Mouse (Mus musculus) forebrain, embryonic 10.5 days (tissue): Measurements from ENCODE around the gene Tpmt. TPM values are rescaled to one million over a fixed set of nuclear protein-coding genes. Genes with fewer than 3 reads are reported as not detected.

Experiments used
- DNase-seq: peaks from one replicate; pipeline ENCODE4 v3.0.0-alpha.2; 2017; ENCODE audit warnings: low spot score; ENCODE audit errors: extremely low spot score
- H3K27ac ChIP-seq: fragments of 300-500 bp; sonication (generic); 2 replicates; pipeline ENCODE4 v1.5.1; 2016; ENCODE audit warnings: mild to moderate bottlenecking
- H3K27me3 ChIP-seq: fragments of 300-500 bp; sonication (generic); 2 replicates; pipeline ENCODE4 v1.6.1; 2016; ENCODE audit warnings: mild to moderate bottlenecking; ENCODE audit not compliant: poor library complexity, severe bottlenecking
- H3K36me3 ChIP-seq: fragments of 300-500 bp; sonication (generic); replicated peaks from 2 replicates; pipeline ENCODE4 v1.6.1; 2016; ENCODE audit warnings: mild to moderate bottlenecking, moderate library complexity
- H3K4me1 ChIP-seq: fragments of 300-500 bp; sonication (generic); 2 replicates; pipeline ENCODE4 v1.6.1; 2016
- H3K4me3 ChIP-seq: fragments of 300-500 bp; sonication (generic); 2 replicates; pipeline ENCODE4 v1.5.1; 2016; ENCODE audit warnings: mild to moderate bottlenecking, moderate library complexity
- H3K9me3 ChIP-seq: fragments of 300-500 bp; sonication (generic); 2 replicates; pipeline ENCODE4 v1.6.1; 2016; ENCODE audit warnings: mild to moderate bottlenecking, moderate library complexity
- WGBS: fragments of 180-500 bp; shearing (Covaris S2); methylation state at CpG from one replicate; pipeline ENCODE4 v1.1.7; 2016; 5-methylcytosine and 5-hydroxymethylcytosine counted together
- polyA plus RNA-seq: library from polyadenylated mRNA; unstranded; fragments of >200 nt; fragmentation: Nextera tagmentation; extraction: Ambion mirVana; gene quantifications from 2 replicates; pipeline ENCODE4 v1.2.1, GENCODE M21; 2016

Tpmt gene
- polyA plus RNA-seq, 1 experiment from 2014 or later, result 29.9 TPM

DNA sequence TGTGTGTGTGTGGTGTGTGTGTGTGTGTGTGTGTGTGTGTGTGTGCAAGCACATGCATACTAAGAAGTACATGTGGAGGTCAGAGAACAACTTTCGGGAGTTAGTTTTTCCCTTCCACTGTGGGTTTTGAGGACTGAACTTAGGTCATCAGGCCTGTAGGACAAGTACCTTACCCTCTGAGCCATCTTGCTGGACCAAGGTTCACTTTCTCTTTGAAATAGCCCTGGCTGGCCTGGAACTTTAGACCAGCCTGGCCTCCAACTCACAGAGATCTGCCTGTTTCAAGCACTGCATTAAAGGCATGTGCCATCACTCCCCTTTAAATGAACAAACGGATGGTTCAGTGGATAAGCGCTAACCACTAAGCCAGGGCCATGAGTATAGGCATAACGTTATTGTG lies 10.9 kb downstream of the Tpmt start:
- DNase-seq, result no peak
- Histone ChIP-seq H3K36me3 (peaks cover 3% of the 10 kb centered on the region; the same call in 1 of the 2 replicates), H3K27me3 (no peaks in the 10 kb centered on the region), H3K4me1 (no peaks in the 10 kb centered on the region), H3K9me3 (no peaks in the 10 kb centered on the region), H3K4me3 (no peak overlapping the region), H3K27ac (no peak overlapping the region)
- WGBS, result 93% methylated on average over 4 of the region's 4 CpGs

DNA sequence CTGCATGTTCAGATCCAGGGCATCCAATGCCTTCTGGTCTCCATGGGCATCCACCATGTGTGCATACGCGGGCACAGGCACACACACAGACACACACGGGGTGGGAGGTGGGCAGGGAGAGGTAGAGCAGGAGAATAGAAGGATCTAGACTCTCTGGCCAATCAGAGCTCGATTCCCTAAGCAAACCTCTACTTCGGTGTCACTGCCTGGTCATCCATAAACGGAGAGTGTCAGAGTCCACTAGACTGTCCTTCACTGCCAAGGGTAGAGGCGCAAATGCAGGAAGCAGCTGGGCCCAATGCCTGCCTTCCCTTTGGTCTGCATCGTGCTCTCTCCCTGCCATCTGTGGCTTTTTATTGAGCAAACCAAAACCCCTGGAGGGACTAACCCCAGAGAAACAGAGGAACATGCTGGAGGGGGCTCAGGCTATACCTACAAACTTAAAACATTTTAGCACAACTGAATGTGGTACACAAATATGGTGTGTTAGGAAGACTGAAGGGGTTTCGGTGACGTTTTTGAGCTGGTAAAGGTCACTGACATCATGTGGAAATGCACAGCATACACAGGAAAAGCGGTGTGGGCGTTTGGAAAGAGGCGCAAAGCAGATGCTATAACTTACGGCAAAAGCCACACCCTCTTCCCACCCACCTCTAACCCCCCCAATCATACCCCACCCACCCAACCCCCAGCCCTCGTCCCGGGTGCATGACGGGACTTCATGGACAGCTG lies 14.0 kb downstream of the Tpmt start:
- 92% methylated on average over 17 of the region's 17 CpGs for WGBS
- H3K4me3 ChIP-seq, result no peak overlapping the region
- H3K27me3 ChIP-seq, result no peaks in the 10 kb centered on the region

DNA sequence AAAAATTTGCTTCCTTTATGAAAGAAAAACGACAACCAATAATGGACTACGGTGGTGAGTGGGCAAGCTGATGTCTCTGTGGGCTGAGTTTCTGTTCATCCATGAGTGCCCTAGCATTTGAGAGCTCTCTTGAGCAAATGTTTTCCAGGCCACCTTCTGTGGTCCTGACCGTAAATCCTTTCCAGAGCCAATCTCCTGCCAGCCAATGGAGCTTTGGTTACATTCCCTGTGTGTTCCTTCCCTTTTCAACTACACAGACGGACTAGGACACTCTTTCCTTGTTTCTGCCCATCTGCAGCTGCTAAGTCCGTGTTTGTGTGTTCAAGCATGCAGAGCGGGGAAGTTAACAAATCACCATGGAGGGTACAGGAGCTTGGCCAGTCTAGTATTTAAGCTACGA lies 23.7 kb downstream of the Tpmt start:
- no peaks in the 10 kb centered on the region for H3K4me1 ChIP-seq
- H3K27me3 ChIP-seq, result peaks cover 8% of the 10 kb centered on the region
- 89% methylated on average over 7 of the region's 7 CpGs for WGBS
- H3K36me3 ChIP-seq, result peaks cover 6% of the 10 kb centered on the region
- no peak overlapping the region for H3K27ac ChIP-seq
- no peak overlapping the region for H3K4me3 ChIP-seq
- H3K9me3 ChIP-seq, result no peaks in the 10 kb centered on the region
- no peak for DNase-seq

More for the DNA sequence above, 14.0 kb downstream of the Tpmt start:
- DNase-seq, result no peak
- Histone ChIP-seq H3K27ac (no peak overlapping the region), H3K4me1 (no peaks in the 10 kb centered on the region), H3K9me3 (no peaks in the 10 kb centered on the region), H3K36me3 (peaks cover 3% of the 10 kb centered on the region; the same call in 1 of the 2 replicates)

DNA sequence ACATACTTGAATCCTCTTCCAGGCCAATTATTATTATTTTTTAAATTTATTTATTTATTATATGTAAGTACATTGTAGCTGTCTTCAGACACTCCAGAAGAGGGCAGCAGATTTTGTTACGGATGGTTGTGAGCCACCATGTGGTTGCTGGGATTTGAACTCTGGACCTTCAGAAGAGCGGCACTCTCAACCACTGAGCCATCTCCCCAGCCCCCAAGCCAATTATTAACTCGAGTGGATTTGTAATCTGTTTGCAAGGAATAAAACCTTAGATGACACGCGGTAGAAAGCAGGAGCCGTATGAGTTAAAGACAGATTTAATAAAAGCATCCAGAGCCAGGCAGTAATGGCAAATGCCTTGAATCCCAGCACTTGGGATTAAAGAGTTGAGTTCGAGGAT lies 24.8 kb downstream of the Tpmt start:
- Histone ChIP-seq H3K27me3 (peaks cover 18% of the 10 kb centered on the region), H3K9me3 (no peaks in the 10 kb centered on the region), H3K4me1 (peaks cover 3% of the 10 kb centered on the region), H3K4me3 (no peak overlapping the region), H3K36me3 (peaks cover 4% of the 10 kb centered on the region), H3K27ac (no peak overlapping the region)
- WGBS, result 83% methylated on average over 7 of the region's 7 CpGs
- DNase-seq, result no peak

DNA sequence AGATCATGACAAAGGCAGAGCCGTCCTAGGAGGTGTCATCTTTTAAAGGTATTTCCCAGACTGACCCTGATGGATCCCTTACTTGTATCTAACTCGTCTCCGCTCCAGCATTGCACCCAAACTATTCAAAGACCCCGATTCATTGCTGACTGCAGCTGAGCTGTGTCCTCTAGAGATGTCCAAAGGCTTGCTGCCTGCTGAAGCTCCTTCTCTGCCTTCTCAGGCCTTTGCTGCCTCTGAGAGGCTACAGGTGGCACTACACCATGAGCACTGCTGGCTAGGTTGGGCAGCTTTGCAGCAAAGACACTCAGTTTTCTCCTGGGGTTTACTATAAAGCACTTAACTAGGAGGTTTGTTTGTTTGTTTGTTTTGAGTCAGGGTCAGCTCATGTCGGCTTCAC lies 27.3 kb downstream of the Tpmt start:
- Histone ChIP-seq H3K4me3 (no peak overlapping the region), H3K27me3 (peaks cover 44% of the 10 kb centered on the region), H3K9me3 (peaks cover 16% of the 10 kb centered on the region), H3K4me1 (peaks cover 14% of the 10 kb centered on the region), H3K36me3 (no peaks in the 10 kb centered on the region), H3K27ac (no peak overlapping the region)
- WGBS, result 60% methylated on average over 5 of the region's 5 CpGs
- DNase-seq, result peak; percentile 38

DNA sequence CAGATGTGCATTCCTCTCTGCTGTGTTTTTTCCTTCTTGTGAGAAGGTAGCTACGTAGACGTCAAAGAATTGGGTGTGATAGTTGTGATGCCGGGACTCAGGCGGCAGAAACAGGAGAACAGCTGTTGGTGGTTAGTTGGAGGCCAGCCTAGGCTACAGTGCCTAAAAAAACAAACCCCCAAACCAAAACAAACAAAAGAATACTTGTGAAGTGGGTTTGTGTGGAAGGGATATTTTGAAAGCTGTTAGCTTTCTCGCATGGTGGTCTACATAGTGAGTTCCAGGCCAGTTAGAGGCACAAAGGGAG lies 29.4 kb downstream of the Tpmt start:
- Histone ChIP-seq H3K4me1 (peaks cover 14% of the 10 kb centered on the region), H3K27me3 (peaks cover 55% of the 10 kb centered on the region), H3K9me3 (peaks cover 37% of the 10 kb centered on the region), H3K36me3 (peaks cover 6% of the 10 kb centered on the region; the same call in 1 of the 2 replicates), H3K27ac (no peak overlapping the region), H3K4me3 (peak overlapping the region; percentile 69)
- DNase-seq, result no peak
- 84% methylated on average over 5 of the region's 5 CpGs for WGBS

DNA sequence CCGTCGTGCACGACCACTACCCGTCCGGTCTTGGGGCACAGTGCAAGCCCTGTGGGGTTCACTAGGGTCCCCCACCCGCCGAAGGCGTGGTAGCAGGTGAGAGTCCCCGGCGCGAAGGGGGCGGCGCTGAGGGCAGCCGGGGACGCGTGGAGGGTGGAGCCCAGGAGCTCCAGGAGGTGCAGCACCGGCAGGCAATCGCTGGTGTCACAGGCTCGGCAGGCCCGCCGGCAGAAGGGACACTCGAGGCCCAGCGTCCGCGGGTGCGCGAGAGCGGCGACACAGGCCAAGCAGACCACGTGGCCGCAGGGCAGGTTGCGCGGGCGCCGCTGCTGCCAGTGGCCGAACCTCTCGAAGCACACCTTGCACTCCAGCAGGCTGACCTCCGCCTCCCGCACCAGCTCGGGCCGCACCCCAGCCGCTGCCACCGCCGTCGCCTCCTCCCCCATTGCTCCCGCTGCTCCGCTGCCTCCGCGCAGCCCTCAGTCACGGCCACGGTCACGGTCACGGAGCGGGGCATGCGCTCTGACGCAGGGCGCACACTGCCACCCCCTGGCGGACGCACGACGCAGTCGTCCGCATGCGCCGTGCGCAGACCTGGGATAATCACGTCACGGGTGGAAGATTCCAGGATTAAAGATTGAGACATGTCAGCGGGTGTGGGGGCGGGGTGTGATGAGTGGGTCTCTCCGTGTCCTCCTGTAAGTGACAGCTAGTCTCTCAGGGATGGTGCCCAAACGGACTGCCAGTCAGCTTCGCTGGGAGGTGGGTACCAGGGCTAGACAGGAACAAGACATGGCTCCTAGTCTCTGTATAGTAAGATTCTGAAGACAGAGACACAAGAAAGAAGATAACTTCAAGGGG lies 30.0 kb downstream of the Tpmt start, which contains the start of gene Nhlrc1:
Gene Nhlrc1, minus strand, starts transcription at position 517 of the 861 bp plus-strand sequence.
- Histone ChIP-seq H3K27me3 (peaks cover 55% of the 10 kb centered on the region), H3K27ac (peak within 1 kb of the TSS; percentile 84), H3K36me3 (peaks cover 10% of the 10 kb centered on the region), H3K4me1 (peaks cover 14% of the 10 kb centered on the region), H3K4me3 (peak within 1 kb of the TSS; percentile 69), H3K9me3 (peaks cover 43% of the 10 kb centered on the region)
- peak; percentile 69 for DNase-seq
- WGBS, result 5% methylated on average over 70 of the region's 73 CpGs

DNA sequence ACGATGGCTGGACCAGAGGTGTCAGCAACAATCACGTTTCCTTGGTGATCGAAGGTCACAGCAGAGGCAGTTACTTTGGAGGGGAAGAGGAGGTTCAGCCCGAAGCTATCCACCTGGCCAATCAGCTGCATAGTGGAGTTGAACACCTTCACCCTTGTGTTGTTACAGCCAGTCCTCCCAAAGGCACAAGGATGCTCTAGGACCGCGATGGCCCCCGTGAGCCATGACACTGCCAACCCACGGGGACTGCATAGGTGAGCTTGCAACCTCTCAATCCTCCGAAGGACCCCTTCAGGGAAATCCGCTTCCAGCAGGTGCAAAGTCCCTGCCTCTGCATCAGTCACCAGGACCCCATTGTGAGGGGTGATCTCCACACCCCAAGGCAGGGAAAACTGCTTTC lies 30.8 kb downstream of the Tpmt start:
- DNase-seq, result no peak

DNA sequence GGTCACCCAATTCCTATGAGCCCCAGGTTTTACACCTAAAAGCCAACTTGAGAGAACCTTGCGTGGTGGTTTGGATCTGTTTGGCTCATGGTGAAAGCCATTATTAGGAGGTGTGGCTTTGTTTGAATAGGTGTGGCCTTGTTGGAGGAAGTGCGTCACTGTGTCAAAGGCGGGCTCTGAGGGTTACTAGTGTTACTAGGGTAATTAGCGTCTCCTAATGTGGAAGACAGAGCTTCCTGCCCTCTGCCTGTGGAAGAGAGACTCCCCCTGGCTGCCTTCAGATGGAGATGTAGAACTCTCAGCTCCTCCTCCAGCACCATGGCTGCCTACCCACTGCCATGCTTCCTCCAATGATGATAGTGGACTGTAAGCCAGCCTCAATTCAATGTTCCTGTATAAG lies 42.9 kb downstream of the Tpmt start:
- H3K27ac ChIP-seq, result no peak overlapping the region
- H3K4me1 ChIP-seq, result no peaks in the 10 kb centered on the region
- 93% methylated on average over 4 of the region's 4 CpGs for WGBS
- H3K27me3 ChIP-seq, result no peaks in the 10 kb centered on the region
- peaks cover 4% of the 10 kb centered on the region; the same call in 1 of the 2 replicates for H3K9me3 ChIP-seq
- no peak for DNase-seq
- H3K4me3 ChIP-seq, result no peak overlapping the region
- no peaks in the 10 kb centered on the region for H3K36me3 ChIP-seq

More for the DNA sequence above, 30.8 kb downstream of the Tpmt start:
- Histone ChIP-seq H3K9me3 (peaks cover 49% of the 10 kb centered on the region), H3K4me3 (peak overlapping the region; percentile 69), H3K4me1 (peaks cover 14% of the 10 kb centered on the region), H3K27me3 (peaks cover 55% of the 10 kb centered on the region), H3K36me3 (peaks cover 11% of the 10 kb centered on the region), H3K27ac (no peak overlapping the region)
- WGBS, result 62% methylated on average over 10 of the region's 10 CpGs

DNA sequence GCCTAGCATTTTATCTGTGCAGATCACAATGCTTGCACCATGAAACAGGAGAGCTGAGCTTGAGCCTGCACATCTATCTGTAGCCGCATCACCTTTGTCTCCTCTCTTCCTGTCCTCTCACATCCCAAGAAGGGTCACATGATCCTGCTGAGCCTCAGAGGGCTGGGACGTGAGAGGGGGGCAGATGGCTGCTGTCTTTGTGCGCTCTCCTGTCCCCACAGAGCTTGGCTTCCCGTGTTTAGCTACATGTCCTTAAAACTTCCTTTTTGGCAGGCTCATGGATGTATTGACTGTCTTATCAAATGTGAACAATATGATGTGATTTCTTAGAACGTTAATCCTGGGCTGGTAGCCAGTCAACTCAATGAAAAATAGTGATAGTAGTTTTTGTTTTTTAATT lies 45.0 kb downstream of the Tpmt start:
- Histone ChIP-seq H3K27me3 (no peaks in the 10 kb centered on the region), H3K4me1 (no peaks in the 10 kb centered on the region), H3K36me3 (no peaks in the 10 kb centered on the region), H3K27ac (no peak overlapping the region), H3K4me3 (no peak overlapping the region), H3K9me3 (no peaks in the 10 kb centered on the region; the same call in 1 of the 2 replicates)
- DNase-seq, result no peak
- 76% methylated on average over 5 of the region's 5 CpGs for WGBS

DNA sequence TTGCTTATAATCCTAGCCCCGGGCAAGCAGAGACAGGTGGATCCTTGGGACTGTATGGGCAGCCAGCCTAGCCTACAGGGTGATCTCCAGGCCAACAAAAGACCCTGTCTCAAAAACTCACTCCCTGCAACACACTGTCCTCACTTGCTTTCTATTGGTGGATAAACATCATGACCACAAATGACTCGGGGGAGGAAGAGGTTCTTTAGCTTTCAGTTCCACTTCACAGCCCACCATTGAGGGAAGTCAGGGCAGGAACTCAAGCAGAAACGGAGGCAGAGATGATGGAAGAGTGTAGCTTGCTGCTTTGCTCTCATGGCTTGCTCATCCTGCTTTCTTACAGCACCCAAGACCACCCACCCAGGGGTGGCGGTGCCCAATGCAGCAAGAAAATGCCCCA lies 47.2 kb downstream of the Tpmt start:
- 77% methylated on average over 4 of the region's 4 CpGs for WGBS
- no peak overlapping the region for H3K4me3 ChIP-seq

DNA sequence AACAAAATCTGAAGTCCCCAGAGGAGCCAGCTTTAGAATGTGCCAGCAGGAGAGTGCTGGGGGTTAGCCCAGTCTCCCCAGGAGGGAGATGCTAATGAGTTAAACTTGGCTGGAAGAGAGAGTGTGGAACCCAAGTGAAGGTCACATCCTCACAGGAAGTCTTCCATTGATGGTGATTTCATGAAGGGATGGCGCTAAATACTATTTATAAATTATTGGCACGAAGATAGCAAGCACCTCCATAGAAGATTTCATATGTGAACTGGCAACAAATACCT lies 51.3 kb downstream of the Tpmt start:
- no peak for DNase-seq
- Histone ChIP-seq H3K9me3 (no peaks in the 10 kb centered on the region), H3K4me3 (no peak overlapping the region), H3K36me3 (no peaks in the 10 kb centered on the region), H3K4me1 (no peaks in the 10 kb centered on the region), H3K27me3 (no peaks in the 10 kb centered on the region), H3K27ac (no peak overlapping the region)
- WGBS, result 88% methylated on average over 2 of the region's 2 CpGs

More for the DNA sequence above, 47.2 kb downstream of the Tpmt start:
- Histone ChIP-seq H3K27ac (no peak overlapping the region), H3K9me3 (no peaks in the 10 kb centered on the region; the same call in 1 of the 2 replicates), H3K36me3 (no peaks in the 10 kb centered on the region), H3K27me3 (no peaks in the 10 kb centered on the region), H3K4me1 (no peaks in the 10 kb centered on the region)
- no peak for DNase-seq
